Mouse (Mus musculus) cerebral cortex, adult 2 months (tissue): ENCODE results near the gene Gid8.

Source experiments
- WGBS: fragments of 180-500 bp; shearing (Covaris S2); methylation state at CpG from one replicate; pipeline ENCODE4 v1.1.7; 2018; 5-methylcytosine and 5-hydroxymethylcytosine counted together

Gene Gid8

GRCm38 (mm10) chr2:180710276-180711155 is 599 bp downstream of the Gid8 start:
- 1% methylated on average over 64 of the region's 64 CpGs for WGBS

- WGBS, result 63% methylated on average over 4 of the region's 4 CpGs
Observed at GRCm38 (mm10) chr2:180711527-180711926, 1.6 kb downstream of the Gid8 start.

GRCm38 (mm10) chr2:180712037-180712689 is 2.2 kb downstream of the Gid8 start:
- 74% methylated on average over 5 of the region's 5 CpGs for WGBS

GRCm38 (mm10) chr2:180722748-180723147 is 12.8 kb downstream of the Gid8 start:
- WGBS, result 91% methylated on average over 5 of the region's 5 CpGs

GRCm38 (mm10) chr2:180723865-180724264 is 13.9 kb downstream of the Gid8 start:
- WGBS, result 63% methylated on average over 2 of the region's 2 CpGs

- 7% methylated on average over 18 of the region's 18 CpGs for WGBS
Observed at GRCm38 (mm10) chr2:180724585-180725413, 14.9 kb downstream of the Gid8 start, which contains the start of gene Slc17a9. Gene Slc17a9 (plus strand): TSS chr2:180725263.

- 9% methylated on average over 6 of the region's 6 CpGs for WGBS
Observed at GRCm38 (mm10) chr2:180725414-180725778, 15.5 kb downstream of the Gid8 start.

GRCm38 (mm10) chr2:180725856-180726629 is 16.1 kb downstream of the Gid8 start:
- 21% methylated on average over 8 of the region's 8 CpGs for WGBS

- 71% methylated on average over 6 of the region's 6 CpGs for WGBS
Observed at GRCm38 (mm10) chr2:180726658-180727442, 16.9 kb downstream of the Gid8 start.

- WGBS, result 63% methylated on average over 4 of the region's 4 CpGs
Observed at GRCm38 (mm10) chr2:180727613-180728021, 17.7 kb downstream of the Gid8 start.

GRCm38 (mm10) chr2:180731036-180731435 is 21.1 kb downstream of the Gid8 start:
- 65% methylated on average over 3 of the region's 3 CpGs for WGBS

GRCm38 (mm10) chr2:180731984-180732383 is 22.1 kb downstream of the Gid8 start:
- WGBS, result 67% methylated on average over 6 of the region's 6 CpGs

- 43% methylated on average over 7 of the region's 7 CpGs for WGBS
Observed at GRCm38 (mm10) chr2:180735232-180735631, 25.3 kb downstream of the Gid8 start.

- WGBS, result 84% methylated on average over 2 of the region's 2 CpGs
Observed at GRCm38 (mm10) chr2:180737984-180738383, 28.1 kb downstream of the Gid8 start.

GRCm38 (mm10) chr2:180740349-180740748 is 30.4 kb downstream of the Gid8 start:
- 54% methylated on average over 3 of the region's 3 CpGs for WGBS

GRCm38 (mm10) chr2:180741421-180741820 is 31.5 kb downstream of the Gid8 start:
- 76% methylated on average over 7 of the region's 7 CpGs for WGBS

- 92% methylated on average over 6 of the region's 6 CpGs for WGBS
Observed at GRCm38 (mm10) chr2:180742820-180743219, 32.9 kb downstream of the Gid8 start.

- 89% methylated on average over 2 of the region's 2 CpGs for WGBS
Observed at GRCm38 (mm10) chr2:180743321-180743720, 33.4 kb downstream of the Gid8 start.

- 30% methylated on average over 17 of the region's 17 CpGs for WGBS
Observed at GRCm38 (mm10) chr2:180745248-180745927, 35.5 kb downstream of the Gid8 start.
